Mouse (Mus musculus) intestine, embryonic 14.5 days (tissue): ENCODE measurements around the gene Sft2d1. TPM values are rescaled to one million over a fixed set of nuclear protein-coding genes. Genes with fewer than 3 reads are reported as not detected.

ENCODE experiments used
- ATAC-seq: fragments of 200-750 bp; cut with Nextera tagmentation; replicated peaks from 2 replicates; pipeline ENCODE4 v1.8.0; 2017; ENCODE audit warnings: low read depth, moderate number of reproducible peaks, moderate TSS enrichment, moderate library complexity; ENCODE audit not compliant: low FRiP score, low TSS enrichment
- DNase-seq: peaks from one replicate; pipeline ENCODE4 v3.0.0-alpha.2; 2018; ENCODE audit warnings: low spot score
- H3K27ac ChIP-seq: fragments of 300-500 bp; sonication (generic); 2 replicates; pipeline ENCODE4 v1.5.1; 2014; ENCODE audit warnings: low read depth, mild to moderate bottlenecking, control low read depth
- H3K27me3 ChIP-seq: fragments of 300-500 bp; sonication (generic); replicated peaks from 2 replicates; pipeline ENCODE4 v1.6.1; 2014; ENCODE audit warnings: low read length, control low read depth; ENCODE audit not compliant: control insufficient read depth, insufficient read depth
- H3K36me3 ChIP-seq: fragments of 300-500 bp; sonication (generic); 2 replicates; pipeline ENCODE4 v1.6.1; 2014; ENCODE audit warnings: low read length, control low read depth; ENCODE audit not compliant: control insufficient read depth, insufficient read depth
- H3K4me1 ChIP-seq: fragments of 300-500 bp; sonication (generic); replicated peaks from 2 replicates; pipeline ENCODE4 v1.6.1; 2014; ENCODE audit warnings: low read length, control low read depth, mixed read lengths; ENCODE audit not compliant: control insufficient read depth, insufficient read depth
- H3K4me2 ChIP-seq: fragments of 300-500 bp; sonication (generic); 2 replicates; pipeline ENCODE4 v1.6.1; 2014; ENCODE audit warnings: low read length
- H3K4me3 ChIP-seq: fragments of 300-500 bp; sonication (generic); 2 replicates; pipeline ENCODE4 v1.5.1; 2014; ENCODE audit warnings: low read depth, low read length, control low read depth, mixed read lengths
- H3K9ac ChIP-seq: fragments of 300-500 bp; sonication (generic); 2 replicates; pipeline ENCODE4 v1.6.1; 2014; ENCODE audit warnings: mild to moderate bottlenecking, low read length
- H3K9me3 ChIP-seq: fragments of 300-500 bp; sonication (generic); 2 replicates; pipeline ENCODE4 v1.6.1; 2016; ENCODE audit warnings: low read length, control low read depth; ENCODE audit not compliant: control insufficient read depth
- WGBS: fragments of 180-500 bp; shearing (Covaris S2); extraction: QIAGEN DNeasy Blood & Tissue Kit; methylation state at CpG from one replicate; pipeline ENCODE4 v1.1.7; 2014; 5-methylcytosine and 5-hydroxymethylcytosine counted together
- polyA plus RNA-seq: library from polyadenylated mRNA; unstranded; fragments of >200 nt; fragmentation: Nextera tagmentation; extraction: Ambion mirVana; gene quantifications from 2 replicates; pipeline ENCODE4 v1.2.1, GENCODE M21; 2014

Sft2d1 gene
- polyA plus RNA-seq, 1 experiment from 2014 or later: 82.2 TPM

DNA sequence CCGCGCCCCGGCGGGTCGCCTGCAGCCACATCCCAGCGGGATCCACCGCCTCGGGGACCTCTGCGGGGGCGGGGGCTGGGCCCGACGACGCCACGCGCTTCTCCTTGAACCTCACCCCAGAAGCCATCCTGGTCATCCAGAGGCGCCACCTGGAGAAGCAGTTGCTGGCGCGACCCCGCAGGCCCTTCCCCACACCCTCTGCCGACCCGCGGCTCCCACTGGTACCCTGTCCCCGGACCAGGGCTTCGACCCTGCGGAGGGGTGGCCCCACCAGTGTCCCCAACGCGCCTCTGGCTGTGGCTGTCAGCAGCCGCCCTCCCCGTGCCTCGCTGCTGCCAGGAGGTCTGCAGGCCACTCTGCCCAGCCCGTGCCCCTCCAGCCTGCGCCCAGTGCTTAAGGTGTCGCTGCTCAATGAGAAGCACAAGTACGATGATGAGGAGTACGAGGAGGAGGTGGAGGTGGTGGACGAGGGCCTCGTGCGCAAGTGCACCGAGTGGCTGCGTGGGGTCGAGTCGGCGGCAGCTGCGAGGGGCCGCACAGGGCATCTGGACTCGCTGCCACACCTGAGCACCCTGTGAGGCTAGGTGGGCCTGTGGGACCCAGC, 30.6 kb downstream of the Sft2d1 start:
- Histone ChIP-seq H3K4me1 (peaks cover 4% of the 10 kb centered on the region; the same call in 1 of the 2 replicates), H3K27ac (no peak overlapping the region), H3K9me3 (no peaks in the 10 kb centered on the region), H3K36me3 (no peaks in the 10 kb centered on the region), H3K4me3 (peak overlapping the region; percentile 51), H3K9ac (peak overlapping the region; percentile 43), H3K27me3 (peaks cover 47% of the 10 kb centered on the region), H3K4me2 (peak overlapping the region; percentile 98)
- 10% methylated on average over 42 of the region's 46 CpGs for WGBS
- DNase-seq: peak; percentile 62
- ATAC-seq: peak; percentile 32; the same call in 1 of the 2 replicates

- DNase-seq (no peak), ATAC-seq (no peak)
- no peak overlapping the region for H3K4me2 ChIP-seq
- no peak overlapping the region for H3K27ac ChIP-seq
- no peak overlapping the region for H3K9ac ChIP-seq
- H3K9me3 ChIP-seq: no peaks in the 10 kb centered on the region
- no peak overlapping the region for H3K4me3 ChIP-seq
- 46% methylated on average over 5 of the region's 5 CpGs for WGBS
- H3K4me1 ChIP-seq: peaks cover 4% of the 10 kb centered on the region; the same call in 1 of the 2 replicates
- H3K36me3 ChIP-seq: no peaks in the 10 kb centered on the region
- H3K27me3 ChIP-seq: peaks cover 47% of the 10 kb centered on the region
Observed at GRCm38 (mm10) chr17:8342706-8343105, 31.8 kb downstream of the Sft2d1 start.

- 80% methylated on average over 6 of the region's 6 CpGs for WGBS
- no peak overlapping the region for H3K4me3 ChIP-seq
- H3K27ac ChIP-seq: no peak overlapping the region
- H3K36me3 ChIP-seq: no peaks in the 10 kb centered on the region
- H3K27me3 ChIP-seq: peaks cover 45% of the 10 kb centered on the region
- no peak for DNase-seq
- H3K4me2 ChIP-seq: no peak overlapping the region
- H3K4me1 ChIP-seq: peaks cover 4% of the 10 kb centered on the region; the same call in 1 of the 2 replicates
- H3K9ac ChIP-seq: no peak overlapping the region
- no peak for ATAC-seq
- no peaks in the 10 kb centered on the region for H3K9me3 ChIP-seq
Observed at GRCm38 (mm10) chr17:8343416-8343815, 32.5 kb downstream of the Sft2d1 start.

- Histone ChIP-seq H3K27me3 (peaks cover 1% of the 10 kb centered on the region), H3K9me3 (no peaks in the 10 kb centered on the region), H3K36me3 (no peaks in the 10 kb centered on the region), H3K27ac (no peak overlapping the region), H3K4me2 (no peak overlapping the region), H3K9ac (no peak overlapping the region), H3K4me3 (no peak overlapping the region), H3K4me1 (no peaks in the 10 kb centered on the region)
- 84% methylated on average over 5 of the region's 5 CpGs for WGBS
- DNase-seq (no peak), ATAC-seq (no peak)
Observed at GRCm38 (mm10) chr17:8347765-8348285, 36.9 kb downstream of the Sft2d1 start.

DNA sequence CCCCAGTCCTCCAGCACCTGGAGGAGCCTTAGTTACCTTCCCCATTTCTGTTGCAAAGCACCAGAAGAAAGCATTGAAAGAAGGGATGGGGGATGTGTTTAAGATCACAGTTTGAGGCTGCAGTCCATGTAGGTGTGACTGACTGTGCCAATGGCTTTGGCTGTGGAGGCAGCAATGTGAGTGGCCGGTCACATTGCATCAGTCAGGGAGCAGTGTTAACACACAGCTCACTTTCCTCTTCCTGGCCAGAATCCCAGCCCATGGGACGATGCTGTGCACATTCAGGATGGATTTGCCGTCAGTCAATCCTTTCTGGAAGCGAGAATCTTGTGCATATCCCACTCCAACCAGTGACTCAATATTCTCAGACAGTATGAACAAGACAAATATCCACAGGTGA, 38.0 kb downstream of the Sft2d1 start:
- Histone ChIP-seq H3K4me2 (no peak overlapping the region), H3K27me3 (no peaks in the 10 kb centered on the region), H3K4me3 (no peak overlapping the region), H3K36me3 (no peaks in the 10 kb centered on the region), H3K4me1 (no peaks in the 10 kb centered on the region), H3K9me3 (no peaks in the 10 kb centered on the region), H3K9ac (no peak overlapping the region), H3K27ac (no peak overlapping the region)
- ATAC-seq: no peak
- 88% methylated on average over 4 of the region's 4 CpGs for WGBS
- DNase-seq: no peak

- 76% methylated on average over 7 of the region's 7 CpGs for WGBS
- no peak for ATAC-seq
Observed at GRCm38 (mm10) chr17:8351088-8351487, 40.2 kb downstream of the Sft2d1 start.

GRCm38 (mm10) chr17:8355692-8356091, 44.8 kb downstream of the Sft2d1 start, which contains the start of gene T2:
Gene T2, plus strand, starts transcription at chr17:8355992.
- WGBS: 82% methylated on average over 6 of the region's 6 CpGs
- Histone ChIP-seq H3K9ac (no peak within 1 kb of the TSS), H3K27me3 (no peaks in the 10 kb centered on the region), H3K27ac (no peak within 1 kb of the TSS), H3K4me2 (no peak within 1 kb of the TSS), H3K9me3 (no peaks in the 10 kb centered on the region), H3K36me3 (no peaks in the 10 kb centered on the region), H3K4me1 (no peaks in the 10 kb centered on the region), H3K4me3 (no peak within 1 kb of the TSS)
- no peak for ATAC-seq
- DNase-seq: no peak

More at GRCm38 (mm10) chr17:8351088-8351487, 40.2 kb downstream of the Sft2d1 start:
- Histone ChIP-seq H3K4me3 (no peak overlapping the region), H3K9me3 (no peaks in the 10 kb centered on the region), H3K4me1 (no peaks in the 10 kb centered on the region), H3K9ac (no peak overlapping the region), H3K36me3 (no peaks in the 10 kb centered on the region), H3K4me2 (no peak overlapping the region), H3K27me3 (no peaks in the 10 kb centered on the region), H3K27ac (no peak overlapping the region)
- DNase-seq: no peak

DNA sequence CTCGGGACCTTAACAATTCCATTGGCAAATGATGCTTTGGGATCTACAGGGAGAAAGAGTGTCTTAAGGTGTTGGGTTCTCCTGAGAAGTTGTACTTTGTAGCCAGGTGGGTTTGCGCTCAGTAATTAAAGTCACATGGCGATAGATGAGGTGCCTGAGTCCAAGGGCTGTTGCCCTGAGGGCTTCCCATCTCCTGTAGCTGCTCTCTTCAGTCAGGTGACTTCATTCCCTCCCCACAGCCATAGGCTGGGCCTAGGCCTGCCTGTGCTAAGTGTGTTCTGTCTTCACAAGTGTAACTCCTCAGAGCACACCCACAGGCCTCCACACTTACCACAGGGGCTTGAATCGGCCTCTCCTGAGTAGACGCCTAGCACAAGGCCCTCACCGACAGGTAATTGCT, 46.6 kb downstream of the Sft2d1 start:
- DNase-seq: no peak
- Histone ChIP-seq H3K4me3 (no peak overlapping the region), H3K4me2 (no peak overlapping the region), H3K4me1 (no peaks in the 10 kb centered on the region), H3K27ac (no peak overlapping the region), H3K36me3 (no peaks in the 10 kb centered on the region), H3K27me3 (0 out of 2 replicates have a peak, but pooled peaks cover 2% of the 10 kb centered on the region), H3K9me3 (no peaks in the 10 kb centered on the region), H3K9ac (no peak overlapping the region)
- ATAC-seq: 0 out of 2 replicates have a peak, but pooled peaks have one; percentile 27
- 91% methylated on average over 6 of the region's 6 CpGs for WGBS

- ATAC-seq: no peak
- no peaks in the 10 kb centered on the region for H3K9me3 ChIP-seq
Observed at GRCm38 (mm10) chr17:8360876-8361275, 50.0 kb downstream of the Sft2d1 start.

More at GRCm38 (mm10) chr17:8360876-8361275, 50.0 kb downstream of the Sft2d1 start:
- no peak for DNase-seq
- Histone ChIP-seq H3K4me2 (no peak overlapping the region), H3K4me3 (no peak overlapping the region), H3K27me3 (0 out of 2 replicates have a peak, but pooled peaks cover 2% of the 10 kb centered on the region), H3K27ac (no peak overlapping the region), H3K4me1 (no peaks in the 10 kb centered on the region), H3K9ac (no peak overlapping the region), H3K36me3 (no peaks in the 10 kb centered on the region)
- WGBS: 92% methylated on average over 5 of the region's 5 CpGs
